Mouse (Mus musculus) testis, adult 2 months (tissue): ENCODE results near the gene Chrnd. TPM values are rescaled to one million over a fixed set of nuclear protein-coding genes. Genes with fewer than 3 reads are reported as not detected.
A peak's percentile ranks its signal among the peaks of the same experiment; 100 is the strongest.

Source experiments
- H3K27ac ChIP-seq: fragments of 200-500 bp; 2 replicates; pipeline ENCODE4 v1.5.1; 2012; ENCODE audit warnings: low read depth, low read length; ENCODE audit not compliant: control insufficient read depth, insufficient read depth
- H3K27me3 ChIP-seq: fragments of 200-500 bp; 2 replicates; pipeline ENCODE4 v1.6.1; 2012; ENCODE audit warnings: mild to moderate bottlenecking, low read length, moderate library complexity; ENCODE audit not compliant: control insufficient read depth, insufficient read depth
- H3K36me3 ChIP-seq: fragments of 200-500 bp; 2 replicates; pipeline ENCODE4 v1.6.1; 2012; ENCODE audit warnings: mild to moderate bottlenecking, low read length; ENCODE audit not compliant: control insufficient read depth, insufficient read depth
- H3K4me1 ChIP-seq: fragments of 200-500 bp; 2 replicates; pipeline ENCODE4 v1.6.1; 2012; ENCODE audit warnings: low read length; ENCODE audit not compliant: control insufficient read depth, insufficient read depth
- H3K4me3 ChIP-seq: fragments of 200-500 bp; 2 replicates; pipeline ENCODE4 v1.5.1; 2012; ENCODE audit warnings: low read depth, mild to moderate bottlenecking, low read length, moderate library complexity, mixed read lengths; ENCODE audit not compliant: control insufficient read depth
- CTCF ChIP-seq: fragments of 200-500 bp; IDR thresholded peaks from 2 replicates; pipeline ENCODE4 v1.5.1; 2012; ENCODE audit warnings: low read depth, mild to moderate bottlenecking, inconsistent platforms, low read length, moderate library complexity; ENCODE audit not compliant: control insufficient read depth, insufficient read depth, insufficient replicate concordance
- POLR2A ChIP-seq: fragments of 200-500 bp; IDR thresholded peaks from 2 replicates; pipeline ENCODE4 v1.6.1; 2012; ENCODE audit warnings: low read depth, mild to moderate bottlenecking, inconsistent platforms, low read length, moderate library complexity; ENCODE audit not compliant: control insufficient read depth
- polyA plus RNA-seq: library from polyadenylated mRNA; depleted of rRNA; stranded (reverse); fragments of >200 nt; gene quantifications from 2 replicates; pipeline ENCODE4 v1.2.3, GENCODE M21; 2012

Chrnd gene
- polyA plus RNA-seq, 1 experiment = 0.02 TPM

- TF ChIP-seq CTCF = peak; percentile 79
- TF ChIP-seq POLR2A = no peak
- H3K27ac ChIP-seq = no peak overlapping the region
- H3K4me3 ChIP-seq = peak overlapping the region; percentile 36
- H3K4me1 ChIP-seq = peaks cover 42% of the 10 kb centered on the region
- H3K27me3 ChIP-seq = no peaks in the 10 kb centered on the region
- no peaks in the 10 kb centered on the region for H3K36me3 ChIP-seq
Observed at GRCm38 (mm10) chr1:87184751-87185139, 5.7 kb upstream of the Chrnd start.

GRCm38 (mm10) chr1:87185526-87185925, 4.9 kb upstream of the Chrnd start:
- Histone ChIP-seq H3K4me3 (no peak overlapping the region), H3K27me3 (no peaks in the 10 kb centered on the region), H3K4me1 (peaks cover 42% of the 10 kb centered on the region), H3K27ac (no peak overlapping the region), H3K36me3 (no peaks in the 10 kb centered on the region)
- TF ChIP-seq CTCF (no peak), POLR2A (no peak)

- H3K4me1 ChIP-seq = peaks cover 42% of the 10 kb centered on the region
- TF ChIP-seq POLR2A (no peak; the same call in 1 of the 2 replicates), CTCF (no peak)
- H3K27me3 ChIP-seq = no peaks in the 10 kb centered on the region
- H3K36me3 ChIP-seq = no peaks in the 10 kb centered on the region
- H3K27ac ChIP-seq = no peak overlapping the region
- peak overlapping the region; percentile 80 for H3K4me3 ChIP-seq
Observed at GRCm38 (mm10) chr1:87186261-87187036, 4.0 kb upstream of the Chrnd start.

- Histone ChIP-seq H3K4me1 (peaks cover 42% of the 10 kb centered on the region), H3K27ac (no peak overlapping the region), H3K27me3 (no peaks in the 10 kb centered on the region), H3K4me3 (peak overlapping the region; percentile 80), H3K36me3 (no peaks in the 10 kb centered on the region)
- TF ChIP-seq CTCF (peak; percentile 86; the same call in 1 of the 2 replicates), POLR2A (no peak)
Observed at GRCm38 (mm10) chr1:87187037-87187355, 3.4 kb upstream of the Chrnd start.

GRCm38 (mm10) chr1:87197296-87197695, 6.9 kb downstream of the Chrnd start:
- TF ChIP-seq CTCF = no peak
- TF ChIP-seq POLR2A = no peak
- no peaks in the 10 kb centered on the region for H3K36me3 ChIP-seq
- no peak overlapping the region for H3K4me3 ChIP-seq

GRCm38 (mm10) chr1:87198119-87199065, 8.0 kb downstream of the Chrnd start:
- Histone ChIP-seq H3K27ac (no peak overlapping the region), H3K4me3 (no peak overlapping the region), H3K27me3 (no peaks in the 10 kb centered on the region), H3K4me1 (no peaks in the 10 kb centered on the region; the same call in 1 of the 2 replicates), H3K36me3 (no peaks in the 10 kb centered on the region)
- TF ChIP-seq POLR2A = no peak

More at GRCm38 (mm10) chr1:87197296-87197695, 6.9 kb downstream of the Chrnd start:
- no peaks in the 10 kb centered on the region; the same call in 1 of the 2 replicates for H3K4me1 ChIP-seq
- H3K27ac ChIP-seq = no peak overlapping the region
- no peaks in the 10 kb centered on the region for H3K27me3 ChIP-seq

- Histone ChIP-seq H3K27ac (no peak overlapping the region), H3K4me3 (no peak overlapping the region), H3K27me3 (no peaks in the 10 kb centered on the region), H3K36me3 (no peaks in the 10 kb centered on the region), H3K4me1 (no peaks in the 10 kb centered on the region; the same call in 1 of the 2 replicates)
- TF ChIP-seq POLR2A = no peak
- no peak for TF ChIP-seq CTCF
Observed at GRCm38 (mm10) chr1:87200811-87201210, 10.4 kb downstream of the Chrnd start.
